Mouse (Mus musculus): ENCODE measurements around the gene Dync1li2. TPM values are rescaled to one million over a fixed set of nuclear protein-coding genes. Genes with fewer than 3 reads are reported as not detected.

The Dync1li2 gene
- polyA plus RNA-seq, 1 experiment = 15.6 TPM

- DNase-seq = no peak
- TF ChIP-seq POLR2A (IDR thresholded peaks at IDR 0.05; ENCODE audit: control insufficient read depth, extremely low read depth, insufficient read depth, low read length, poor library complexity) = no peak
- TF ChIP-seq CTCF (IDR thresholded peaks at IDR 0.05; ENCODE audit: borderline replicate concordance, control insufficient read depth, extremely low read depth, insufficient read depth, low read length, poor library complexity) = no peak
- Histone ChIP-seq H3K36me3 (ENCODE audit: control insufficient read depth, insufficient read depth, low read length) (peaks cover 54% of the 10 kb centered on the region), H3K27ac (ENCODE audit: control insufficient read depth, insufficient read depth, low read length) (no peak overlapping the region), H3K4me3 (ENCODE audit: control insufficient read depth, insufficient read depth, low read length) (no peak overlapping the region), H3K4me1 (replicated peaks; ENCODE audit: control insufficient read depth, insufficient read depth, low read length) (peaks cover 14% of the 10 kb centered on the region), H3K27me3 (ENCODE audit: control insufficient read depth, insufficient read depth, low read length) (no peaks in the 10 kb centered on the region)
- 94% methylated on average over 4 of the region's 4 CpGs for WGBS
These were observed 6.3 kb downstream of the Dync1li2 start for GRCm38 (mm10) chr8:104436591-104436990.

DNA sequence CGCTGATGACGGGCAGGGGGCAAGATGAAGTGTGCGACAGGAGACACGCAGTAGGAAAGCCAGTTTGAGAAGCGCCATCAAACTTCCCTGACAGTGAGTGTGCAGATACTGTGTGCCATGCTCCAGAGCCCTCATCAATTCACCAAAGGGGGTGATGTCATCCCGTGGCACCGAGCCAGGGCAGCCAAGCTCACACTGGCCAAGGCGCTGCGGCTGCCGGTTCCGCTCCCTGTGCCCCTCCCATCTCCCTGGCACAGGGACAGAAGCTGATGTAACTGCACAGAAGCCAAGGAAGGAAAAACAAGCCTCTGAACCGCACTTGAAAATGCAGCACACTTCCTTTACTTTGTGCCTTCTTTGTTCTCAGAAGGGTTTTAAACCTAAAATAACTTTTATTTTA lies 6.8 kb downstream of the Dync1li2 start:
- no peak overlapping the region for H3K4me3 ChIP-seq (ENCODE audit: control insufficient read depth, insufficient read depth, low read length)
- H3K27ac ChIP-seq (ENCODE audit: control insufficient read depth, insufficient read depth, low read length) = no peak overlapping the region
- no peaks in the 10 kb centered on the region for H3K27me3 ChIP-seq (ENCODE audit: control insufficient read depth, insufficient read depth, low read length)
- TF ChIP-seq CTCF (IDR thresholded peaks at IDR 0.05; ENCODE audit: borderline replicate concordance, control insufficient read depth, extremely low read depth, insufficient read depth, low read length, poor library complexity) (no peak), POLR2A (IDR thresholded peaks at IDR 0.05; ENCODE audit: control insufficient read depth, extremely low read depth, insufficient read depth, low read length, poor library complexity) (no peak)
- WGBS = 19% methylated on average over 12 of the region's 12 CpGs
- peak; percentile 58 for DNase-seq
- peaks cover 11% of the 10 kb centered on the region; the same call in 1 of the 2 replicates for H3K4me1 ChIP-seq (replicated peaks; ENCODE audit: control insufficient read depth, insufficient read depth, low read length)
- peaks cover 58% of the 10 kb centered on the region for H3K36me3 ChIP-seq (ENCODE audit: control insufficient read depth, insufficient read depth, low read length)

- Histone ChIP-seq H3K36me3 (ENCODE audit: control insufficient read depth, insufficient read depth, low read length) (peaks cover 59% of the 10 kb centered on the region), H3K27ac (ENCODE audit: control insufficient read depth, insufficient read depth, low read length) (no peak overlapping the region), H3K4me3 (ENCODE audit: control insufficient read depth, insufficient read depth, low read length) (no peak overlapping the region), H3K4me1 (replicated peaks; ENCODE audit: control insufficient read depth, insufficient read depth, low read length) (peaks cover 11% of the 10 kb centered on the region; the same call in 1 of the 2 replicates), H3K27me3 (ENCODE audit: control insufficient read depth, insufficient read depth, low read length) (no peaks in the 10 kb centered on the region)
- TF ChIP-seq POLR2A (IDR thresholded peaks at IDR 0.05; ENCODE audit: control insufficient read depth, extremely low read depth, insufficient read depth, low read length, poor library complexity) (no peak), CTCF (IDR thresholded peaks at IDR 0.05; ENCODE audit: borderline replicate concordance, control insufficient read depth, extremely low read depth, insufficient read depth, low read length, poor library complexity) (no peak)
- DNase-seq = no peak
- whole genome bisulfite sequencing = 95% methylated on average over 18 of the region's 18 CpGs
These were observed 8.0 kb downstream of the Dync1li2 start for GRCm38 (mm10) chr8:104434826-104435354.

DNA sequence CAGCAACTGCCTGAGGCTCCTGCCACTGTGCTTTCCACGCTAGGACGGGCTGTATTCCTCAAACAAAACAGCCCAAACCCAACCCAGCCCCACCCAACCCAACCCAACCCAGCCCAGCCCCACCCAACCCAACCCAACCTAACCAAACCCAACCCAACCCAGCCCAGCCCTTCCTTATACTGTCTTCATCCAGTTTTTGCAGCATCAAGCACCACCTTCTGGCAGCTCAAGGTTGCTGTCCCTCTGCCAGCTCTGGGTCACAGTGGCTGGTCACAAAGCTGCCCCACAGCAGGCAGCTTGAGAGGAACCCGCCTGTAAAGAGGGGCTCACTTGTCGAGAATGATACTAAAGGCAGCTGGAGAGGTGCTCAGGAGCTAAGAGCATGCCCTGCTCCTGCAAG lies 8.6 kb downstream of the Dync1li2 start:
- no peak for DNase-seq
- no peak for TF ChIP-seq CTCF (IDR thresholded peaks at IDR 0.05; ENCODE audit: borderline replicate concordance, control insufficient read depth, extremely low read depth, insufficient read depth, low read length, poor library complexity)
- no peak for TF ChIP-seq POLR2A (IDR thresholded peaks at IDR 0.05; ENCODE audit: control insufficient read depth, extremely low read depth, insufficient read depth, low read length, poor library complexity)
- Histone ChIP-seq H3K36me3 (ENCODE audit: control insufficient read depth, insufficient read depth, low read length) (peaks cover 59% of the 10 kb centered on the region), H3K27ac (ENCODE audit: control insufficient read depth, insufficient read depth, low read length) (no peak overlapping the region), H3K27me3 (ENCODE audit: control insufficient read depth, insufficient read depth, low read length) (no peaks in the 10 kb centered on the region), H3K4me1 (replicated peaks; ENCODE audit: control insufficient read depth, insufficient read depth, low read length) (peaks cover 11% of the 10 kb centered on the region; the same call in 1 of the 2 replicates), H3K4me3 (ENCODE audit: control insufficient read depth, insufficient read depth, low read length) (no peak overlapping the region)
- 85% methylated on average over 4 of the region's 4 CpGs for WGBS

- WGBS = 93% methylated on average over 5 of the region's 5 CpGs
These were observed 9.5 kb downstream of the Dync1li2 start for GRCm38 (mm10) chr8:104433191-104433842.

DNA sequence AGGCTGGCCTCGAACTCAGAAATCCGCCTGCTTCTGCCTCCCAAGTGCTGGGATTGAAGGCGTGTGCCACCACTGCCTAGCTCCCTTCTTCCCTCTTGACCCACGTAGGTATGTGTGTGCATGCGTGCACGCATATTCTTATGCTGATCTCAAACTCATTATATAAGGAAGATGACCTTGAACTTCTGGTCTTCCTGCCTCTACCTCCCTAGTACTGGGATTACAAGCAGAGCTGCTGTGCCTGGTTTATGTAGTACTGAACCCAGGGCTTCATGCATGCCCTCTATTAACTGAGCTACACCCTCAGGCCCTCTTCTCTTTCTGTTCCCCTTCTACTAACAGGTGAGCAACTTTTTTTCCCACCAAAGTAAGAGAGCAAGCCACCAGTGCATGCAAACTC lies 10.2 kb downstream of the Dync1li2 start:
- 99% methylated on average over 6 of the region's 6 CpGs for WGBS
- Histone ChIP-seq H3K4me3 (ENCODE audit: control insufficient read depth, insufficient read depth, low read length) (no peak overlapping the region), H3K27me3 (ENCODE audit: control insufficient read depth, insufficient read depth, low read length) (no peaks in the 10 kb centered on the region), H3K27ac (ENCODE audit: control insufficient read depth, insufficient read depth, low read length) (no peak overlapping the region), H3K36me3 (ENCODE audit: control insufficient read depth, insufficient read depth, low read length) (peaks cover 70% of the 10 kb centered on the region), H3K4me1 (replicated peaks; ENCODE audit: control insufficient read depth, insufficient read depth, low read length) (peaks cover 11% of the 10 kb centered on the region; the same call in 1 of the 2 replicates)
- no peak for TF ChIP-seq POLR2A (IDR thresholded peaks at IDR 0.05; ENCODE audit: control insufficient read depth, extremely low read depth, insufficient read depth, low read length, poor library complexity)
- no peak for TF ChIP-seq CTCF (IDR thresholded peaks at IDR 0.05; ENCODE audit: borderline replicate concordance, control insufficient read depth, extremely low read depth, insufficient read depth, low read length, poor library complexity)
- DNase-seq = no peak

More at GRCm38 (mm10) chr8:104433191-104433842, 9.5 kb downstream of the Dync1li2 start:
- no peaks in the 10 kb centered on the region for H3K27me3 ChIP-seq (ENCODE audit: control insufficient read depth, insufficient read depth, low read length)
- TF ChIP-seq POLR2A (IDR thresholded peaks at IDR 0.05; ENCODE audit: control insufficient read depth, extremely low read depth, insufficient read depth, low read length, poor library complexity) (no peak), CTCF (IDR thresholded peaks at IDR 0.05; ENCODE audit: borderline replicate concordance, control insufficient read depth, extremely low read depth, insufficient read depth, low read length, poor library complexity) (no peak)
- no peak overlapping the region for H3K4me3 ChIP-seq (ENCODE audit: control insufficient read depth, insufficient read depth, low read length)
- peaks cover 64% of the 10 kb centered on the region for H3K36me3 ChIP-seq (ENCODE audit: control insufficient read depth, insufficient read depth, low read length)
- no peak for DNase-seq
- H3K4me1 ChIP-seq (replicated peaks; ENCODE audit: control insufficient read depth, insufficient read depth, low read length) = peaks cover 11% of the 10 kb centered on the region; the same call in 1 of the 2 replicates
- no peak overlapping the region for H3K27ac ChIP-seq (ENCODE audit: control insufficient read depth, insufficient read depth, low read length)
